Comparison of ENCODE assay signal across 15 mouse cellular contexts in genomic region chr5:136583666-136584464, GRCm38 (mm10). TPM values are rescaled to one million over a fixed set of nuclear protein-coding genes. Genes with fewer than 3 reads are reported as not detected.
A peak's percentile ranks its signal among the peaks of the same experiment; 100 is the strongest.
DNase-seq lines count a peak whose midpoint lies in the region; ATAC-seq and TF ChIP-seq lines count a peak whose summit lies in the region.
"Had no signal": no experiment of that assay in that cellular context is flagged by ENCODE, and none has a peak within 500 bp of the region (broad histone marks: within the 10 kb centered on the region; RNA-seq: fewer than 3 reads in every experiment).

No protein-coding gene starts in this region.

- H3K9ac ChIP-seq in stomach, embryonic 14.5 days (replicated peaks; ENCODE audit: low read depth, low read length) = no peak overlapping the region
- no peak overlapping the region for H3K9ac ChIP-seq in stomach, postnatal 0 days (ENCODE audit: low read length)
- H3K9ac ChIP-seq: hindbrain, embryonic 14.5 days; liver, embryonic 13.5 days; neural tube, embryonic 13.5 days had no signal

- TF ChIP-seq CTCF in stomach, postnatal 0 days (IDR thresholded peaks at IDR 0.05; ENCODE audit: low read depth) = no peak

- H3K9me3 ChIP-seq in stomach, embryonic 14.5 days (ENCODE audit: control insufficient read depth, low read depth, low read length) = peaks cover 4% of the 10 kb centered on the region; the same call in 1 of the 2 replicates
- H3K9me3 ChIP-seq in stomach, postnatal 0 days (ENCODE audit: control insufficient read depth, low read length) = no peaks in the 10 kb centered on the region
- H3K9me3 ChIP-seq in hindbrain, embryonic 10.5 days = peaks cover 4% of the 10 kb centered on the region; the same call in 1 of the 2 replicates
- H3K9me3 ChIP-seq: liver, embryonic 13.5 days; neural tube, embryonic 13.5 days had no signal

- no peak overlapping the region for H3K4me2 ChIP-seq in stomach, embryonic 14.5 days (replicated peaks; ENCODE audit: low read depth, low read length)
- no peak overlapping the region for H3K4me2 ChIP-seq in stomach, postnatal 0 days (replicated peaks; ENCODE audit: low read depth)
- H3K4me2 ChIP-seq: hindbrain, embryonic 14.5 days; liver, embryonic 13.5 days; neural tube, embryonic 13.5 days had no signal

- ATAC-seq in stomach, embryonic 14.5 days (ENCODE audit: insufficient number of reproducible peaks, insufficient read depth, low FRiP score, low read depth) = 0 out of 2 replicates have a peak, but pooled peaks have one; percentile 49
- no peak for ATAC-seq in stomach, postnatal 0 days (ENCODE audit: low FRiP score, low TSS enrichment)

- H3K4me1 ChIP-seq in stomach, embryonic 14.5 days (ENCODE audit: control insufficient read depth, insufficient read depth, low read length) = peaks cover 10% of the 10 kb centered on the region; the same call in 1 of the 2 replicates
- H3K4me1 ChIP-seq in stomach, postnatal 0 days (replicated peaks; ENCODE audit: control insufficient read depth, insufficient read depth) = no peaks in the 10 kb centered on the region
- H3K4me1 ChIP-seq in hindbrain, embryonic 10.5 days (replicated peaks) = peaks cover 17% of the 10 kb centered on the region

- WGBS in stomach, embryonic 14.5 days = 79% methylated on average over 4 of the region's 4 CpGs
- 69% methylated on average over 4 of the region's 4 CpGs for WGBS in stomach, postnatal 0 days
- 72% methylated on average over 4 of the region's 4 CpGs for WGBS in hindbrain, embryonic 10.5 days

- intact Hi-C loops in gastrocnemius, postnatal 36 days (cut with DNase I) = loop anchor here (5.0 kb wide), 1 partner anchor 38 kb away; no protein-coding TSS in a partner anchor

- no peak overlapping the region for H3K4me3 ChIP-seq in stomach, embryonic 14.5 days (ENCODE audit: low read depth, low read length)
- no peak overlapping the region for H3K4me3 ChIP-seq in stomach, postnatal 0 days (ENCODE audit: low read depth, low read length)
- no peak overlapping the region for H3K4me3 ChIP-seq in hindbrain, embryonic 10.5 days
- H3K4me3 ChIP-seq: layer of hippocampus, adult 2 months; liver, embryonic 13.5 days; midbrain, embryonic 10.5 days; neural tube, embryonic 13.5 days had no signal

- no peaks in the 10 kb centered on the region for H3K27me3 ChIP-seq in stomach, embryonic 14.5 days (ENCODE audit: control insufficient read depth, insufficient read depth, low read length)
- H3K27me3 ChIP-seq in stomach, postnatal 0 days (ENCODE audit: control insufficient read depth, insufficient read depth, low read length) = no peaks in the 10 kb centered on the region
- H3K27me3 ChIP-seq in hindbrain, embryonic 10.5 days (ENCODE audit: insufficient read depth, poor library complexity, severe bottlenecking) = peaks cover 45% of the 10 kb centered on the region

- peak; percentile 16 for DNase-seq in gastrocnemius, adult 18-20 months (ENCODE audit: low spot score)
- no peak for DNase-seq in gastrocnemius, postnatal 36 days
- no peak for DNase-seq in stomach, postnatal 0 days (ENCODE audit: low spot score)
- DNase-seq in lung, postnatal 14 days = peak; percentile 30
- DNase-seq in frontal cortex, postnatal 36 days (ENCODE audit: low spot score in 2 of 2) = no peak
- no peak for DNase-seq in hindbrain, embryonic 10.5 days (ENCODE audit: low spot score)
- DNase-seq in right cerebral cortex, postnatal 25 days = no peak
- DNase-seq: adrenal gland, postnatal 14 days; heart, adult 11 months; liver, embryonic 13.5 days had no signal

- no peak overlapping the region for H3K27ac ChIP-seq in stomach, embryonic 14.5 days (ENCODE audit: low read length)
- no peak overlapping the region for H3K27ac ChIP-seq in stomach, postnatal 0 days (replicated peaks)
- no peak overlapping the region for H3K27ac ChIP-seq in hindbrain, embryonic 10.5 days
- H3K27ac ChIP-seq: hindbrain, embryonic 14.5 days; layer of hippocampus, adult 2 months; liver, embryonic 13.5 days; midbrain, embryonic 10.5 days; neural tube, embryonic 13.5 days had no signal

- H3K36me3 ChIP-seq in stomach, embryonic 14.5 days (ENCODE audit: control insufficient read depth, insufficient read depth, low read length) = no peaks in the 10 kb centered on the region
- H3K36me3 ChIP-seq in stomach, postnatal 0 days (ENCODE audit: control insufficient read depth, insufficient read depth, low read length) = no peaks in the 10 kb centered on the region
- H3K36me3 ChIP-seq in hindbrain, embryonic 10.5 days = no peaks in the 10 kb centered on the region
- H3K36me3 ChIP-seq: liver, embryonic 13.5 days; midbrain, embryonic 10.5 days; neural tube, embryonic 13.5 days had no signal

- TF ChIP-seq EP300 in stomach, postnatal 0 days (optimal IDR thresholded peaks at IDR 0.05) = no peak

RNA-seq across cellular contexts. Expression of gene Cux1, which starts 16.6 kb away (rescaled TPM):
- 10 to 100 TPM; 82.7 to 88.7 TPM for total RNA-seq in gastrocnemius, adult 18-20 months (2021)
- total RNA-seq in gastrocnemius, postnatal 36 days (2021) = 10 to 100 TPM; 73.6 to 80.1 TPM
- polyA plus RNA-seq in stomach, embryonic 14.5 days (2014; fragmentation: Nextera tagmentation; extraction: Ambion mirVana) = 92.8 and 93.1 TPM in 2 replicates
- 33.7 and 36.3 TPM in 2 replicates for polyA plus RNA-seq in stomach, postnatal 0 days (2015; fragmentation: Nextera tagmentation; extraction: Ambion mirVana)
- 90.5 and 109 TPM in 2 replicates for polyA plus RNA-seq in hindbrain, embryonic 10.5 days (2016; fragmentation: Nextera tagmentation; extraction: Ambion mirVana)

Comparison
In these comparisons a context has a peak if more than half of its experiments do, and no peak if none do; other contexts are left out.
1. DNase-seq: peak in gastrocnemius, adult 18-20 months (single experiment) and lung, postnatal 14 days (single experiment); none in gastrocnemius, postnatal 36 days (0 of 2), stomach, postnatal 0 days (single experiment), frontal cortex, postnatal 36 days (0 of 2), hindbrain, embryonic 10.5 days (single experiment) and right cerebral cortex, postnatal 25 days (single experiment).